24 mouse cellular contexts compared by ENCODE assay signal in the genomic region with DNA sequence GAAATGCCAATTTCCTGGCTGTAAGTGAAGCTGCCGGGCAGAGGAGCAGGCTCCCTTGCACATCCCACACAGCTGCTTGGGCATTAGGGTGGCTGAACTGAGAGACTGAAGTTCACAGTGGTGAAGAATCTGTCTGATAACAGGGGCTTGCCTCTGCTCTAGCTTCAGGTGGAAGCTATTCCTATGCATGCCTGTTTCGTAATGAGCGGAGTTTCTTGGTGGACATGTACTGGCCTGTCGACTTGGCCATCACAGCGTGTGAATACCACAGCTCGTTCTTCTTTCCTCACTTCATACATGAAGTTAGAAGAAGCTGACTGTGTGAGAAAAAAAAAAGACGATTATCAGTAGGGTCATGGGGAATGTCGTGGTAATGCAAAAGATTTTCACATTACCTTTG.
"Had no signal": no experiment of that assay in that cellular context is flagged by ENCODE, and none has a peak within 500 bp of the region (broad histone marks: within the 10 kb centered on the region; RNA-seq: fewer than 3 reads in every experiment).

No protein-coding gene starts in this region.

- DNase-seq: gastrocnemius, postnatal 14 days; heart, adult 18-20 months; heart, postnatal 14 days; heart, postnatal 36 days; kidney, adult 11 months; kidney, adult 2 months; kidney, adult 9 months; kidney, postnatal 14 days; kidney, postnatal 36 days; layer of hippocampus, adult 9-11 months; layer of hippocampus, postnatal 36 days; liver; liver, embryonic 13.5 days had no signal

- H3K9me3 ChIP-seq: heart, embryonic 13.5 days; heart, embryonic 15.5 days; hindbrain, embryonic 13.5 days; hindbrain, embryonic 15.5 days; kidney, embryonic 15.5 days; limb, embryonic 10.5 days; limb, embryonic 12.5 days; liver, embryonic 13.5 days had no signal

- H3K4me2 ChIP-seq: heart, embryonic 11.5 days; heart, embryonic 13.5 days; heart, embryonic 15.5 days; hindbrain, embryonic 13.5 days; hindbrain, embryonic 15.5 days; kidney, embryonic 15.5 days; limb, embryonic 12.5 days; liver, embryonic 11.5 days; liver, embryonic 13.5 days had no signal

- H3K4me1 ChIP-seq: heart, embryonic 15.5 days; hindbrain, embryonic 15.5 days; liver, embryonic 13.5 days had no signal

- H3K27ac ChIP-seq: heart, embryonic 13.5 days; heart, embryonic 15.5 days; hindbrain, embryonic 13.5 days; hindbrain, embryonic 15.5 days; hindbrain, postnatal 0 days; kidney, embryonic 15.5 days; kidney, postnatal 0 days; limb, embryonic 10.5 days; limb, embryonic 12.5 days; liver, embryonic 13.5 days had no signal

- H3K9ac ChIP-seq: heart, embryonic 13.5 days; heart, embryonic 15.5 days; hindbrain, embryonic 13.5 days; hindbrain, embryonic 15.5 days; kidney, embryonic 15.5 days; limb, embryonic 12.5 days; liver, embryonic 13.5 days had no signal

- H3K4me3 ChIP-seq: heart, embryonic 13.5 days; heart, embryonic 15.5 days; hindbrain, embryonic 13.5 days; hindbrain, embryonic 15.5 days; kidney, embryonic 15.5 days; limb, embryonic 10.5 days; limb, embryonic 12.5 days; liver, embryonic 13.5 days had no signal

- H3K27me3 ChIP-seq: heart, embryonic 13.5 days; heart, embryonic 15.5 days; hindbrain, embryonic 13.5 days; hindbrain, embryonic 15.5 days; kidney, embryonic 15.5 days; limb, embryonic 12.5 days; liver, embryonic 13.5 days had no signal

- H3K36me3 ChIP-seq: hindbrain, embryonic 13.5 days; hindbrain, embryonic 15.5 days; kidney, embryonic 15.5 days; limb, embryonic 10.5 days; liver, embryonic 13.5 days had no signal
